Mouse (Mus musculus): ENCODE measurements around the gene Bag2. TPM values are rescaled to one million over a fixed set of nuclear protein-coding genes. Genes with fewer than 3 reads are reported as not detected.

Bag2 gene
- polyA plus RNA-seq (2015; fragmentation: Nextera tagmentation; extraction: Ambion mirVana), result 87.3 and 90.1 TPM in 2 replicates

DNA sequence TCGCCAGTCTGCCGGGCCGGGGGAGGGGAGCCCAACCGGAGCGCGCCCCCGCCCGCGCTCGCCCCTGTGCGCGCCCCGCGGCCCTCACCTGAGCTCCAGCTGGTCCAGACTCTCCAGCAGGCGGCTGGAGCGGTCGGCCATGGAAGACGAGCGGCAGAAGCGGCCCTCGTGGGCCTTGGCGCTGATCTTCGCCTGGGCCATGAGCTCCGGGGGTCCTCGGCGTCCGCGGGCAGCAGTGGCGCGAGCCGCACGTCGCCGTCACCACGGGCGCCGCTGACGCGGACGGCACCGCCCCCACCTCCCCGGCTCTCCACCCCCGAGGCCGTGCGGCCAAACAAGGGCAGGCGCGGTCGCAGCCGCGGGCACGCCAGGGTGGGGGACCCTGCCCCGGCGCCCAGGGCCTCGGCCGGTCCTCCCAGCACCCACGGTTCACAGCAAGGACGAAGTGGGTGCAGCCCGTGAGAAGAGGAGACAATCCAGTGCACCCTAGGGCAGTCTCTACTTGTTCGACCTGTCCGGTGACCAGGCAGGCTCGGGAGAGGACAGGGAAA lies at the start of gene Bag2:
TSS of gene Bag2 (minus strand) at position 305 of the 551 bp plus-strand sequence.
- Histone ChIP-seq H3K4me2 (ENCODE audit: low read depth, low read length) (peak within 1 kb of the TSS; percentile 87), H3K9ac (ENCODE audit: low read length) (peak within 1 kb of the TSS; percentile 79), H3K4me3 (ENCODE audit: low read length) (peak within 1 kb of the TSS; percentile 69), H3K4me1 (ENCODE audit: control insufficient read depth, insufficient read depth, low read length) (peaks cover 19% of the 10 kb centered on the region), H3K27me3 (ENCODE audit: control insufficient read depth, insufficient read depth, low read length) (no peaks in the 10 kb centered on the region), H3K27ac (ENCODE audit: low read length) (peak within 1 kb of the TSS; percentile 55), H3K36me3 (ENCODE audit: control insufficient read depth, insufficient read depth) (peaks cover 5% of the 10 kb centered on the region; the same call in 1 of the 2 replicates), H3K9me3 (replicated peaks; ENCODE audit: control insufficient read depth, low read length) (no peaks in the 10 kb centered on the region)
- ATAC-seq (replicated peaks; ENCODE audit: extremely low read depth, insufficient read depth, low FRiP score), result peak; percentile 90
- under 1% methylated on average over 58 of the region's 61 CpGs for WGBS

DNA sequence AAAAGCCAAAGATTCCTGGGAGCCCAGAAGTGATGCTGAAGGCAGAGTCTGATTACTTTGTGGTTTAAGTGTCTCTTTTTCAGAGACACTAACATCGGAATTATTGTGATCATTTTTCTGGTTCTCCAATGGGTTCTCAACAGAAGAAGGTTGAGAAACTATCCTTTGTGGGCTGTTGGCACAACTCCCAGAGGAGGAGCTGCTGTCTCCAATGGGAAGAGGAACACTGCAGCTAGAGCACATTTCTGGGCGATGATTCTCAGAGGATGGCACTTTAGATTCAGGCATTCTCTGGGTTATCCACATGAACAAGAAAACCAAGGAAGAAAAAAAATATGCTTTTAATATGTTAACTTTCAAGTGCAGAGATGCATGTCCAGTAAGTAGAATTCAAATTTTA lies 45.7 kb upstream of the Bag2 start:
- no peak overlapping the region for H3K27ac ChIP-seq (ENCODE audit: low read length)
- no peak overlapping the region for H3K9ac ChIP-seq (ENCODE audit: low read length)
- ATAC-seq (replicated peaks; ENCODE audit: extremely low read depth, insufficient read depth, low FRiP score), result no peak
- H3K27me3 ChIP-seq (ENCODE audit: control insufficient read depth, insufficient read depth, low read length), result no peaks in the 10 kb centered on the region
- H3K4me3 ChIP-seq (ENCODE audit: low read length), result no peak overlapping the region
- H3K36me3 ChIP-seq (ENCODE audit: control insufficient read depth, insufficient read depth), result peaks cover 46% of the 10 kb centered on the region
- H3K9me3 ChIP-seq (replicated peaks; ENCODE audit: control insufficient read depth, low read length), result no peaks in the 10 kb centered on the region
- WGBS, result 90% methylated on average over 2 of the region's 2 CpGs
- H3K4me2 ChIP-seq (ENCODE audit: low read depth, low read length), result no peak overlapping the region
- no peaks in the 10 kb centered on the region for H3K4me1 ChIP-seq (ENCODE audit: control insufficient read depth, insufficient read depth, low read length)

DNA sequence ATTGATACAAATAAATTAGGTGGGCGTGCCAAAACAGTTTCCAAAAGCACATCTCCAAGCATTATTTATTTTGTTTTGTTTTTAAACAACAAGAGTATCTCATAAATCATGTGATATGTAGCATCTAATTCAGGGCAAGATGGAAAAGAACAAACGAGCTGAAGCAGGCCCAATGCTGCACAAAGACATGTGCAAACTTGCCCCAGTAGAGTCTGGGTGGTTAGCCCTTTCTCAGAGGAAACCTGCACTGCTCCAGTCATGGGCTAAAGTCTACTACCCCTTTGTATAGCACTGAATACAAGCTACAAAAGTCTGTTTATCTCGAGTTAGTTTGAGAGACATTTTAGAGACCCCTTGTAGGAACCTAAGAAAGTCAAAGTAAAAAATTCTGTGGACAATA lies 42.0 kb upstream of the Bag2 start:
- 84% methylated on average over 3 of the region's 3 CpGs for WGBS
- Histone ChIP-seq H3K4me1 (ENCODE audit: control insufficient read depth, insufficient read depth, low read length) (no peaks in the 10 kb centered on the region), H3K4me2 (ENCODE audit: low read depth, low read length) (no peak overlapping the region), H3K27ac (ENCODE audit: low read length) (no peak overlapping the region), H3K27me3 (ENCODE audit: control insufficient read depth, insufficient read depth, low read length) (no peaks in the 10 kb centered on the region), H3K4me3 (ENCODE audit: low read length) (no peak overlapping the region), H3K9me3 (replicated peaks; ENCODE audit: control insufficient read depth, low read length) (no peaks in the 10 kb centered on the region), H3K9ac (ENCODE audit: low read length) (no peak overlapping the region), H3K36me3 (ENCODE audit: control insufficient read depth, insufficient read depth) (peaks cover 45% of the 10 kb centered on the region)
- no peak for ATAC-seq (replicated peaks; ENCODE audit: extremely low read depth, insufficient read depth, low FRiP score)

DNA sequence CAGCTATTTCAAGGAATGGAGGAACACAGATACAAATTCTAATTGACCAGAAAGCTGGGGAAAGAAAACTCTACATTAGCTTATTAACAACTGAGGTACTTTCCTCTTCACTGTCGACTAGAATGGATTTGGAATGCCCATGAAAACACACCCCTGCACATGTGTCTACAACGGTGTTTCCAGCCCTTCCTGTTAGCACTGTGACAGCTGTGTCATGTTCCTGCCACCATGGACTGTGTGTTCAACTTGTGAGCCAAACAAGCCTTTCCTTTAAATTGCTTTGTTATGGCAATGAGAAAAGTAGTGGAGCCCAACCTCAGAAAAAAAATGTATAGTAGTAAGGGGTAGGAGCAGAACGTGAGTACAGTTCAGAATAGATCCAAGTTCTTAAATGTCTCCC lies 30.9 kb upstream of the Bag2 start:
- WGBS, result 42% methylated on average over 3 of the region's 3 CpGs

DNA sequence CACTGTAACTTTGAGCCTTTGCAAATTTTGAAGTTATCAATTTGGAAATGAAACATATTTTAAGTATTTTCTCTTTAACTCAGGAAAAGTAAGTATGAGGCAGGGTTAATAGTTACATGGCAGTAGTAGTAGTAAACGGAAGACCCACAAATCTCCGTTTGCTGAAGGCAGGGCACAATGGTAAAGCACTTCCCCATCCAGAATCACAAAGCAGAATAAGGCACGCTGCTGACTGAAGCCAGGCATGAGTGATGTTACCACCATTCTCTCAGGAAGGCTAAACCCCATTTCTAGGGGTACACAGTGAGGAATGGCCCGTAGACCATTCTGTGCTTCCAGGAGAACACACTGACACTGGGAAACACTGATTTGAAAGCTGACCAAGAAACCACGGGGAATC lies 30.5 kb upstream of the Bag2 start:
- no peak overlapping the region for H3K4me3 ChIP-seq (ENCODE audit: low read length)
- H3K4me1 ChIP-seq (ENCODE audit: control insufficient read depth, insufficient read depth, low read length), result peaks cover 8% of the 10 kb centered on the region
- no peaks in the 10 kb centered on the region for H3K9me3 ChIP-seq (replicated peaks; ENCODE audit: control insufficient read depth, low read length)
- no peak for ATAC-seq (replicated peaks; ENCODE audit: extremely low read depth, insufficient read depth, low FRiP score)
- no peaks in the 10 kb centered on the region for H3K27me3 ChIP-seq (ENCODE audit: control insufficient read depth, insufficient read depth, low read length)
- H3K27ac ChIP-seq (ENCODE audit: low read length), result no peak overlapping the region
- 0 out of 2 replicates have a peak, but pooled peaks cover 5% of the 10 kb centered on the region for H3K36me3 ChIP-seq (ENCODE audit: control insufficient read depth, insufficient read depth)
- 77% methylated on average over 5 of the region's 5 CpGs for WGBS
- no peak overlapping the region for H3K9ac ChIP-seq (ENCODE audit: low read length)
- no peak overlapping the region for H3K4me2 ChIP-seq (ENCODE audit: low read depth, low read length)

More for the DNA sequence above, 30.9 kb upstream of the Bag2 start:
- no peak overlapping the region for H3K9ac ChIP-seq (ENCODE audit: low read length)
- H3K36me3 ChIP-seq (ENCODE audit: control insufficient read depth, insufficient read depth), result 0 out of 2 replicates have a peak, but pooled peaks cover 4% of the 10 kb centered on the region
- peaks cover 12% of the 10 kb centered on the region for H3K4me1 ChIP-seq (ENCODE audit: control insufficient read depth, insufficient read depth, low read length)
- no peaks in the 10 kb centered on the region for H3K27me3 ChIP-seq (ENCODE audit: control insufficient read depth, insufficient read depth, low read length)
- H3K27ac ChIP-seq (ENCODE audit: low read length), result no peak overlapping the region
- H3K4me2 ChIP-seq (ENCODE audit: low read depth, low read length), result no peak overlapping the region
- no peak for ATAC-seq (replicated peaks; ENCODE audit: extremely low read depth, insufficient read depth, low FRiP score)
- H3K4me3 ChIP-seq (ENCODE audit: low read length), result no peak overlapping the region
- H3K9me3 ChIP-seq (replicated peaks; ENCODE audit: control insufficient read depth, low read length), result no peaks in the 10 kb centered on the region

DNA sequence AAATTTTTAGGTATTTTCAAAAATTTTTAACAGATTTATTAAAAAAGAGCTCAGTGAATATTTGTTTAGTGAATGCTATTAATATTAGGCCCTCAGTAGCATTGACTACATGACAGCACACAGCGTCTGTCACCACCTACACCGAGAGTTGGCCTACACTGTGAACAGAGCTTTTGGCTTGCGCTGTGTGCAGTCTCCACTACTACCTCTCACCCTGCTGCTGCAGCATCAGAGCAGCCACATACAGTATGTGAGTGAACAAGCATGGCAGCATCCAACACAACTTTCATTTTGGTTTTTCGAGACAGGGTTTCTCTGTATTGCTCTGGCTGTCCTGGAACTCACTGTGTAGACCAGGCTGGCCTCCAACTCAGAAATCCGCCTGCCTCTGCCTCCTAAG lies 27.0 kb upstream of the Bag2 start:
- Histone ChIP-seq H3K36me3 (ENCODE audit: control insufficient read depth, insufficient read depth) (0 out of 2 replicates have a peak, but pooled peaks cover 7% of the 10 kb centered on the region), H3K4me2 (ENCODE audit: low read depth, low read length) (no peak overlapping the region), H3K9ac (ENCODE audit: low read length) (no peak overlapping the region), H3K27me3 (ENCODE audit: control insufficient read depth, insufficient read depth, low read length) (no peaks in the 10 kb centered on the region), H3K4me3 (ENCODE audit: low read length) (no peak overlapping the region), H3K27ac (ENCODE audit: low read length) (no peak overlapping the region), H3K9me3 (replicated peaks; ENCODE audit: control insufficient read depth, low read length) (no peaks in the 10 kb centered on the region), H3K4me1 (ENCODE audit: control insufficient read depth, insufficient read depth, low read length) (peaks cover 6% of the 10 kb centered on the region)
- no peak for ATAC-seq (replicated peaks; ENCODE audit: extremely low read depth, insufficient read depth, low FRiP score)
- WGBS, result 86% methylated on average over 5 of the region's 5 CpGs

DNA sequence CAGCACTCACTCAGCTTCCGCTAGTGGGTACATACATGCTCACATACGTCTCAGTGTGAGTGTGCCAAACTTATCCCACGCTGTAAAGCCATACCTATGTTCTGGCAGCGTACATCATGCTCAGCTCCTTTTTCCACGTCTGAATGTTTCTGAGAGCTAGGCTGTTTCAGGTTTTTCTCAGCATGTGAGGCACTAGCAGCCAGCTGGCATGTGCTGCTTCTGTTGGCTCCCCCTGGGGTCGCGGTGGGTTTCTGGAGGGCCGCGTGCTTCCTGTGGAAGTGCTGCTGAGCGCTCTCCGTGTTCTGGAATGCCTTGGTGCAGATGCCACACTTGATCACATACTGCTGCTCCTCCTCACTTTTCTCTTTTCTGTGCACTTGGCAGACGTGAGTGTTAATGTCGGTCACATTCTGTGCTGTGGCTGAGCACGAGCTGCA lies 18.6 kb upstream of the Bag2 start:
- no peaks in the 10 kb centered on the region for H3K4me1 ChIP-seq (ENCODE audit: control insufficient read depth, insufficient read depth, low read length)
- no peak overlapping the region for H3K27ac ChIP-seq (ENCODE audit: low read length)
- no peak for ATAC-seq (replicated peaks; ENCODE audit: extremely low read depth, insufficient read depth, low FRiP score)
- H3K27me3 ChIP-seq (ENCODE audit: control insufficient read depth, insufficient read depth, low read length), result no peaks in the 10 kb centered on the region
- no peaks in the 10 kb centered on the region for H3K9me3 ChIP-seq (replicated peaks; ENCODE audit: control insufficient read depth, low read length)
- H3K4me2 ChIP-seq (ENCODE audit: low read depth, low read length), result no peak overlapping the region
- no peak overlapping the region for H3K4me3 ChIP-seq (ENCODE audit: low read length)
- no peak overlapping the region for H3K9ac ChIP-seq (ENCODE audit: low read length)
- WGBS, result 83% methylated on average over 14 of the region's 14 CpGs
- peaks cover 29% of the 10 kb centered on the region for H3K36me3 ChIP-seq (ENCODE audit: control insufficient read depth, insufficient read depth)

DNA sequence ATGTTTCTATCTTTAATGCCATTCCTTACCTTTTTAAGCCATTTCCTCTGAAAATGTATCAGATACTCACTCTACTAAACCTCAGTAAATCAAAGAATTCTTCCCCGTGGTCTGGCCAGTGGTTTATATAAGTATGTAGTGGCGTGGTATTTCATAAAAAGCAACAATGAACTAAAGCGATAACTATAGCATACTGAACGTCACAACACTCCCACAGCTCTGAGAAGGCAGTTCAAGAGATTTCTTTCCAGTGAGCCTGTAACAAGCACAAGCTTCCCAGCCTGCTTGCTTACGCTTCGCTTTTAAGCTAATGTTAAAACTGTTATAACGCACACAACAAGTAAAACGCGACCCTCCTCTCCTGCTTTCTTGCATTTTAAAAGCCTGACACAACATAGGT lies 14.5 kb upstream of the Bag2 start:
- Histone ChIP-seq H3K27ac (ENCODE audit: low read length) (no peak overlapping the region), H3K9me3 (replicated peaks; ENCODE audit: control insufficient read depth, low read length) (no peaks in the 10 kb centered on the region), H3K4me2 (ENCODE audit: low read depth, low read length) (no peak overlapping the region), H3K4me1 (ENCODE audit: control insufficient read depth, insufficient read depth, low read length) (no peaks in the 10 kb centered on the region), H3K27me3 (ENCODE audit: control insufficient read depth, insufficient read depth, low read length) (no peaks in the 10 kb centered on the region), H3K4me3 (ENCODE audit: low read length) (no peak overlapping the region), H3K36me3 (ENCODE audit: control insufficient read depth, insufficient read depth) (peaks cover 34% of the 10 kb centered on the region), H3K9ac (ENCODE audit: low read length) (no peak overlapping the region)
- WGBS, result 93% methylated on average over 9 of the region's 9 CpGs
- ATAC-seq (replicated peaks; ENCODE audit: extremely low read depth, insufficient read depth, low FRiP score), result no peak

DNA sequence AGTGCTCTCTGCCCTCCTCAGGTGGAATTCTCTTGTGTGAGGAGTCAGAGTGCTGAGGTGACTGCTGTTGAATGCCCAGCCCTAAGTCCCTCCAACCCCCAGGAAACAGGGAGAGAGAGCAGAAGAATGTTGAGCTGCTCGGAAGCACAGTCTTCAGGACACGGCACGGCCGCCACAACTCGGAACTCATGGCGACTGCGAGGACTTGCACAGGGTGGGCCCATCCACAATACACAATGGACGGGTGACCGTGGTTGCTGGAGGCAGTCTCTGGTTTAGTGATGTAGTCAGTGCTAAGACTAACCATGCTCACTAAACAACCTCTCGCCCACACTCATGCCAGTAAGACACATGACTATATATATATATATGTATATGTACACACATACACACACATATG lies 14.0 kb upstream of the Bag2 start:
- no peak for ATAC-seq (replicated peaks; ENCODE audit: extremely low read depth, insufficient read depth, low FRiP score)
- 95% methylated on average over 10 of the region's 10 CpGs for WGBS
- H3K36me3 ChIP-seq (ENCODE audit: control insufficient read depth, insufficient read depth), result peaks cover 30% of the 10 kb centered on the region
- no peak overlapping the region for H3K4me2 ChIP-seq (ENCODE audit: low read depth, low read length)
- H3K27me3 ChIP-seq (ENCODE audit: control insufficient read depth, insufficient read depth, low read length), result no peaks in the 10 kb centered on the region
- no peak overlapping the region for H3K9ac ChIP-seq (ENCODE audit: low read length)
- H3K4me1 ChIP-seq (ENCODE audit: control insufficient read depth, insufficient read depth, low read length), result no peaks in the 10 kb centered on the region
- H3K4me3 ChIP-seq (ENCODE audit: low read length), result no peak overlapping the region
- H3K27ac ChIP-seq (ENCODE audit: low read length), result no peak overlapping the region
- H3K9me3 ChIP-seq (replicated peaks; ENCODE audit: control insufficient read depth, low read length), result no peaks in the 10 kb centered on the region
